Mouse (Mus musculus) cerebellum, adult 2 months (tissue): ENCODE data around the gene Gm47996.
"Not testable (repeated sequence)": the region's sequence is repeated elsewhere in the genome, so short reads cannot be mapped to it uniquely, and the experiment has no call there.

Experiments used
- CTCF ChIP-seq: fragments of 200-500 bp; IDR thresholded peaks from 2 replicates; pipeline ENCODE4 v1.5.1; 2011; ENCODE audit warnings: low read depth, mild to moderate bottlenecking, control low read depth, low read length, moderate library complexity, borderline replicate concordance; ENCODE audit not compliant: insufficient read depth
- POLR2A ChIP-seq: fragments of 200-500 bp; IDR thresholded peaks from 2 replicates; pipeline ENCODE4 v1.6.1; 2011; ENCODE audit warnings: low read length, control low read depth, borderline replicate concordance; ENCODE audit not compliant: insufficient read depth

GRCm38 (mm10) chr1:151209824-151210355 lies at the start of gene Gm47996:
- TF ChIP-seq POLR2A, CTCF: not testable (repeated sequence)
